Mouse (Mus musculus): Measurements from ENCODE around the gene Sin3a.
A peak's percentile ranks its signal among the peaks of the same experiment; 100 is the strongest.

Gene Sin3a

DNA sequence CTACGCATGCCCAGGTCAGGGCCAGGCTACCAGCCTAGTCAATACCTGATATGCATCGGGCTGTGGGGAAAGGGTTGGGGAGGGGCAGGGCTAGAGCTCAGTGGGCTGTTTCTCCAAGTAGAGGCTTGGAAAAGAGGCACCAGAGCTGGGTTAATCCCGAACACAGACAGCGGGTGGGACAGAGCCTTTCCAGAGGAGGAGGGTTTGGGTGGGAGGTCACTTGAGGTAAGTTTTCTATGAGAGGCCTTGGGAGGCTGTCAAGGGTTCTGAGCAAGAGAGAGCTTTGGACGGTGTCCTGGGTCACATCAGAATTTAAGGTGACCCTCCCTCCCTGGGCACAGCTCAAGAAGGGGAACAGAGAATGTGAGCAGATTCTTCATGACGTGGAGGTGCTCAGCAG is 66.7 kb downstream of the Sin3a start:
- DNase-seq = no peak

DNA sequence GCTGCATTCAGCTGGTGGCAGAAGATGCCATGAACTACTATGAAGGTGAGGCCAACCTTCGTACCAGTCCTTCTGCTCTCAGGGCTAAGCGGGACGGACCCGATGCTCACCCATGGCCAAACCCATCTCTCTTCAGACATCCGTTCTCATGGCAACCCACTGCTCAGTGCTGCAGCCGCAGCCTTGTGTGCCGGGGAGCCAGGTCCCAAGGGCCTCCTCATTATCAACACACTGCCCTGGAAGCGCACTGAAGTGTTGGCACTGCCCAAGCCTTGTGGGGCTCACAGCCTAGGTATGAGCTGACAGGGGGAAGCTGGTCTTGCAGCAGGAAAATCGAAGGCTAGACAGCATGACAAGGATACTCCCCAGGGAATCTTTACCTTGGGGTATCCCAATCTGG is 67.3 kb downstream of the Sin3a start:
- DNase-seq = no peak

DNA sequence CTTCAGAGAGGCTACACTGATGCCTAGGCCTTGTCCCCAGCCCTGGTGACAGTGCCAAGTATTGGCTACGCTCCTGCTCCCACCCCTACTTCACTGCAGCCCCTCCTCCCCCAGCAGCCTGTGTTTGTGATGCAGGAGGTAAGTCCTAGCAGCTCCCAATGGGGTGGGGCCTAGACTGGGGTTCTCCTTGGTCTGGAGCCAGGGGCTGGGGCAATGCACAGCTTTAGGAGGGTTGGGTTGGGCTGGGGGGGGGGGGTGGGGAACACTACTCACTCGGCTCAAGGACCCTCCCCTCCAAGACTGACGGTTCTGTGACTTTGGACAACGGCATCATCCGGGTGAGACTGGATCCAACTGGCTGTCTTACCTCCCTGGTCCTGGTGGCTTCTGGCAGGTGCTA is 67.7 kb downstream of the Sin3a start:
- DNase-seq = no peak

DNA sequence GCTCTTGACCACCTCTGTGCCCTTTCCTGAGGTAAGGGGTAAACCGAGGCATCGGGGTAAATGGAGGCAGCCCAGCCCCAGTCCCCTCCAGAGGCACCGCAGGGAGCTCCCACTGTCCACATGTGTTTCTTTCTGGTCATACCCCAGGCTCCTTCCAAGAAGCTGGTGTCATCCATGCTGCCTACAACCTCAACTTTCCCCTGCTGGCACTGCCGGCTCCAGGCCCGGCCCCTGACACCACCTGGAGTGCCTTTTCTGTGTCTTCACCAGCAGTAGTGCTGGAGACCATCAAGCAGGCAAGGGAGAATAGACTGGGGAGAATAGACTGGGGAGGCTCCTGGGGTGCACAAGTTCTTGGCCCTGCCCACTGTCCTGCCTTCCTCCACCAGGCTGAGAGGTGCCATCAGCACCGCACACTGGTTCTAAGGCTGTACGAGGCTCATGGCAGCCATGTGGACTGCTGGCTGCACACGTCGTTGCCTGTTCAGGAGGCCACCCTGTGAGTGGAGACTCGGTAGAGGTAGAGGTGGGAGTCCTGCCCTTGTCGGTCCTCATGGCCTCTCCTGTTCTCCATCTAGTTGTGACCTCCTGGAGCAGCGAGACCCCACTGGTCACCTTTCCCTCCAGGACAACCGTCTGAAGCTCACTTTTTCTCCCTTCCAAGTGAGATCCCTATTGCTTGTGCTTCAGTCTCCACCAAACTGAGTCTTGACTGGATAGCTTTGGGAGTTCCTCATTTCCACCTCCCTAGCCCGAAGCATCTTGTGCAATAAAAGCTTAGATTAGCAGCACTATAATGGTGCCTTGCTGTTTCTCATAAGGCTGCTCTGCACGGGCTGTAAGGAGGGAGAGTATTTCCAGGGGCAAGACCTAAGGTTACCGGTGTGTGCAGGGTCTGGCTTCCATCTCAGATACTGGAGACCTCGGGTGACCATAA is 69.8 kb downstream of the Sin3a start:
- DNase-seq = no peak

DNA sequence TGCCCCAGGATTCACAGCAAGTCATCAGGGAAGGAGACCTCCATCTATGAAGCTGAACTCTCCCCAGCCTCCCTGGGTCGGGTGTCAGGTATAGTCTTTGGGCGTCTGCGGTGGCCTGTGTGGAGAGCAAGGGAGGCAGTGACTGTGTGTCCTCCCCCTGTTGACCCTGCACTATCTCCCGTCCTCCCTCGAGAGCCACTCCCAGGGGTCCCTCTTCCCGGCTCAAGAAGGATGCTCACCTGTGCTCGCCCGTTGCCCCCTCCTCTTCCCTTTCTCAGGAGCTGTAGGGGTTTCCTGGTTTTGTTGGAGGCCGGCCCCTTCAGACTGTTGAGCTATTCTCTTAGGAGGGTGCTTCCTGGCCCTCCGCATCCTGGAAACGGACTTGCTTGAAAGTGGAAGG is 71.4 kb downstream of the Sin3a start:
- no peak for DNase-seq

DNA sequence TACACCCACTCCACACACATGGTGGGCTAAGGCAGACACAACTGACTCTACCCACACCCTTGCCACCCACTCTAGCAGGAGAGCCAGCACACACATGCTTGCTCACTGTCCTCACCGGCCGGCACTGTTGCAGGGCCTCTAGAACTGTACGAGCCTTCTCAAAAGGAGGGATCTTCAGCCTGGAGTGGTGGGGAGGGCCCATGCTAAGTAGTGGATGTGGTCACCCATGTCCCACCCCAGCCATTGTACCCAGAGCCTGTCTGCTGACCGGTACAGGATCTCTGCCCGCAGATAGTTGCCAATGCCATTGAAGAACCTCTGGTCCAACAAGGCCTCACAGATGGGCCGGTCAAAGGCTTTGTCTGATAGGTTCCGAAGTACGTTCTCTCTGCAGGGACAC is 73.0 kb downstream of the Sin3a start:
- no peak for DNase-seq

DNA sequence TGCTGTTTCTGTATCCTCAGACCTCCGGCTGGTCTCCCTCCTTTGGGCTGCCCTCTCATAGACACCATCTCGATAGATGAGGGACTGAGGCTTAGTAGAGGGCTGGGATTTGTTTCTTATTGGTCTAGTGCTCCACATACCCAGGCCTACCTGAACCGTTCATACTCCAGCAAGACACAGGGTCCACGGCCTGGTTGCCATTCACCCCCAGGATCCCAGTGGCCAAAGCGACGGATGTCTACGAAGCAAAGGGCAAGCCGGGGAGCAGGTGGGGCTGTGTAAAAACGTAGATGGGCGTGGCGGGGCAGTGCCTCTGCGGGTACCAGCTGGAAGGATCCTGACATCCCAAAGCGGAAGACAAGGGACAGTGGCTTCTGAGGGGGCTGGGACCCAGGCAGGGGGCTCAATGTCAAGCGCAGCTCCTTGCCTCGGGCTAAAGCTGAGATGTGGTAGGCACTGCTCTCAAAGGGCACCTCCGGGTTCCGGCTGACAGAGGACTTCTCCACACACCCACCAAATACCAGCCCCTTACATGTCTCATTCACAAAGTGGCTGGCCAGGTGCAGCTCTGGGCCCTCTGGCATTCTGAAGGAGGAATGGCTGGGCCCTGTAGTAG is 74.7 kb downstream of the Sin3a start:
- no peak for DNase-seq

DNA sequence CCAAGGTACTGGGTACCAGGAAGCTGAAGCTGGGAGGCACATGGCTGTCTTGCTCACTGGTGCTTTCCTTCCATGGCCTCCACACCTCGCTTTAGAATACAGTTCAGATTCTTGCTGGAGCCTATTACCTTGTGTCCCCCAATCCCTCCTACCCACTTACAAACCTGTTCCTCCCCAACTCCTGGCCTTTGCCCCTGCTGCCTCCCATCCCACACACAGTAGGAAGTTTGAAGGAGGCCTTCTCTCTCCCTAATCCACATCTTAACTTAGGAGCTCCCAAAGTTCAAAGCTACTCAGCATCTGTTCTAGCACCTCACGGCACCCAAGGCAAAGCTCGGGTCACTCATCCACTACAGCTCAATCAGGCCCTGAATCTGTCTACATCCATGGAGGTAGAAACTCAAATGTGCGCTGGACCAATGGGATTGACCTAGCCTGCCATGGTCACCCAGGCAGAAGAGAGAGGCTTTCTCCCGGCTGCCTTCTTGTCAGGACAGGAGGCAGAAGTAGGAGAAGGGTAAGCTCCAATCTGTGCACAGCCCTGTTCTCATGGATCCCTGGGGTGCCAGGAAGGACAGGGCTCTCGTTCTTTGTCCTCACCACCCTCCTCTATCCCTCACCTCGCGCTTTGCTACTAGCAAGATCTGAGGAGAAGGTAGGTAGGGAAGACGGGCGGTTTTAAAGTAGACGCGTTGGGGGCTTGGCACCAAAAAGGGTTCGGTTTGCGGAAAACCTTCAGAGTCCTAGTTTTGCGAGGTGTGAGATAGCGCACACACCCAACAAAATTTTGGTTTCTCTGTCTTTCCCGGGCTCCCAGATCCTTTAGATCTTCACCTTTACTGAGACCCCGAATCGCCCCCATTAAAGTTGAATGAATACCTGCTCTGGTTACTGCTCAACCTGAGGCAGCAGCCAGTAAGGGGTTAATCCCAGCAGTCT is 75.6 kb downstream of the Sin3a start:
- DNase-seq = peak; percentile 28

DNA sequence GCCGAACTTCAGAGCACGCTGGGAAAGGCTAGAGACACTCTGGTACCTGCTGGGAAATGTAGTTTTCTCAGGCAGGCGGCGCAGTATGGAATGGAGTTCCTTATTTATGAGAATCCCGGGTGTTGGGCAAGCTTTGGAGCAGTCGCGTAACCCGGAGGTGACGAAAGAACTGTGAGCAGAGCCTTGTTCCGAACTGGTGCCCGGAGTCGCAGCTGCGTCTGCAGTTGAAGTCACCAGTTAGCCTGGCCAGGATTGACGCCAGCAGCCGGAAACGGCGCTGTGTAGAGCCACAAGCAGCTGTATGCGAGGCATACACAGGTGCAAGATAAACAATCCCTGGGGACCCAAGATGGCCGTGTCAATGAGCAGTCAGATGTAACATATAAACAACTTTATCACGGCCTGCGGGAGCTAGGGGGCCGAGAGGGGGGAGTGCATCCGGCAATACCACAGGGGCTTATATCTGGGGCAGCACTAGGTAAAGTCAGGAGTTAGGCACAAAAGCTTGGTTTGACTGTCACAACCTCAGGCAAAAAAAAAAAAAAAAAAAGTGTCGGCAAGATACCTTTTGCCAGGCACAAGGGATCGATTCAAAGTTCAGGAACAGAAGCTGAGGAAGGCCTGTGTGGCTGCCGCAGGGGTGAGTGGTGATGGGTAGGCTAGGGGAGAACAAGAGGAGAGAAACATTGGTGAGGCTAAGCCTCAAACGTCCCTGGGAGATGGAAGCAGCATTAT is 76.5 kb downstream of the Sin3a start, which contains the start of gene Neil1:
Gene Neil1, minus strand, starts transcription at position 162 of the 735 bp plus-strand sequence.
- DNase-seq = peak; percentile 91

DNA sequence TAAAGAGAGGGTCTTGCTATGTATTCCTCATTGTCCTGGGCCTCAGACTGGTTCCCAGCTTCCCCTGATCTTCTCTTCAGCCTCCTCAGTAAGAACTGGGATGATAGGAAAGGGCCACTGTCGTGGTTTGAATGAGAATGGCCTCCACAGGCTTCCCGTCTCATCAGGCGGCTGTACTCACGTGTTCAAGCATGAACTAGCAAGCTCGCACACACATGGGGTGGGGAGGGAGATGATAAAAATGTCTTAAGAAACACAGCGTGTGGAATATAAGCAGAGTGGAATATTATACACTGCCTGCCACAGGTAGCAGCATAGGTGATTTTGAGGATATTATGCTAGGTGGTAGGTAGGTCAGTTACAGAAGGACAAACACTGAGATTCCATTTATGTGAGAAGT is 77.2 kb downstream of the Sin3a start:
- DNase-seq = no peak

DNA sequence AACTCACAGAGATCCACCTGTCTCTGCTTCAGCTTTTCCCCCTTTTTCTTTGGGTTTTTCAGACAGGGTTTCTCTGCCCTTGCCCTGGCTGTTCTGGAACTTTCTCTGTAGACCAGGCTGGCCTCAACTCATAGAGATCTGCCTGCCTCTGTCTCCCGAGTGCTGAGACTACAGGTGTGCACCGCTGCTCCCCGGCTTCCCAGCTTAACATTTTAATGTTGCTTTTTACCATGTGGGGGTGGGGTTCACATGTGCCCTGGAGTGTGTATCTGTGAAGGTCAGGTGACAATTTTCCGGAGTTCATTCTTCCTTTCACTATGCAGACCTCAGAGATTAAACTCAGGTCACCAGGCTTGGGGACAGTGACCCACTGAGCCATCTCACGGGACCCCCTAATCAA is 78.4 kb downstream of the Sin3a start:
- no peak for DNase-seq

DNA sequence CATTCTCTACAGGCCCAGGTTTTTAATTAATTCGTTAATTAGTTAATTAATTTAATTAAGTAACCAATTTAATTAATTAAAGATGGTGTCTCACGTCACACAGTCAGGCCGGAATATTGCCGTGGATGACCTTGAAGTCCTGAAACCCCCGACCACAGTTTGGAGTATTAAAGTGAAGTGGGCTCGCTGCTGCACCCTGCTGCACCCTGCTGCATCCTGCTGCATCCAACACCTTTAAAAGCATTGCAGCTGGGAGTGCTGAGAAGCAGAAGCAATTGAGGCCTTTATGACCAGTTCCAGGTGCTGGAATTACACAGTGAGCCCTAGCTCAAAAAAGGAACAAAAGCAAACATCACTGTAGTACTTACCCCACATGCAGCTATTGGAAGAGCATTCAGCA is 80.5 kb downstream of the Sin3a start:
- DNase-seq = no peak

DNA sequence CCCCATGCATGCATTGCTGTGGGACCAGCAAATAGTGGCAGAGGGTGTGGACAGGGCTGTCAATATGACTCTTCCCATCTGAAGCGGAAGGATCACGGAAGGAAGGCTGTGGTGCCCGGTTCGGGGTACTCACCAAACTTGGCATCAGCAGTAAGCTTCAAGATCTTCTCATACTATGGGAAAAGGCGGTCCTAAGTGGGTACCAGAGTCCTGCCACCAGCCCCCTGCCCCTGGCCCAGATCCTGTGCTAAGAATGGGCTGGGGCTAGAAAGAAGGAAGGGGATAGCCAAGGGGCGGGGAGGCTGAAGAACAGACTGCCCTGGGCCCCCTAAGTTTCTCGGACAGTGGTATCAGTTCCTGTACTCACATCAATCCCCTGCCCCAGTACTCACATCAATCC is 84.5 kb downstream of the Sin3a start:
- DNase-seq = no peak

DNA sequence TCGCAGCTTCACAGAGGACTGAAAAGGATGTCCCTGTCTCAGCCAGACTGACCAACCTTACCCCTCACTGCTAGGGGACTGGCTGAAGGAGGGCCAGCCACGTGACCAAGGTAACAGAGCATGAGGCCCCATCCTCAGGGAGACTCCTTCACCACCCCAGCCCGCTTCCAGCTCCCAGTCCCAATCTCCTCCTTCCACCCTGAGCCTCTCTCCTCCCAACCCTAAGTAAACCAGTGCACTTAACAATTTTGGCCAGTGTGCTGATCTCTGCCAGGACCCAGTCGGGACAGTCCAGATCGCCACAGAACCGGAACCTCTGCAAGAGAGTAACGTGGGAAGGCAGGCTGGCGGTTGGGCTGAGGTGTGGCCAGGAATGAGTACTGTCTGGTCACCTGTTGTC is 85.0 kb downstream of the Sin3a start:
- no peak for DNase-seq

DNA sequence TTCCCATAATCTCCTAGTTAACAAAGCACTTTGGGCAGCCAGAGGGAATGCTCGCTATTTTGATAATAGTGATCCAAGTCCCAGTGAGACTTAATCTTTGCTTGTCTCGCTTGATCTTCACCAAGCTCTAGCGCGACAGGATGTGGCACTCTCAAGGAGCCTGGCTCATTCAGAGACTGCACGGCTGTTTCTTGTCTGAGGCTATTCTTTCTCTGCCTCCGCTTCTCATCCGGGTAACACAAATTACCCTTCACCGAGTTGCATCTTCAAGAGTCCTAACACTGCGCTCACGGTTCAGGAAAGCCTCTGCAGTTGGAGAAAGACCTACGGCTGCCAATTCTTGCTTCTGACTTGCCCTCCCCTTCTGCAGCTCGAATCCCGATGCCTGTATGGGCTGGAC is 85.7 kb downstream of the Sin3a start:
- DNase-seq = no peak

DNA sequence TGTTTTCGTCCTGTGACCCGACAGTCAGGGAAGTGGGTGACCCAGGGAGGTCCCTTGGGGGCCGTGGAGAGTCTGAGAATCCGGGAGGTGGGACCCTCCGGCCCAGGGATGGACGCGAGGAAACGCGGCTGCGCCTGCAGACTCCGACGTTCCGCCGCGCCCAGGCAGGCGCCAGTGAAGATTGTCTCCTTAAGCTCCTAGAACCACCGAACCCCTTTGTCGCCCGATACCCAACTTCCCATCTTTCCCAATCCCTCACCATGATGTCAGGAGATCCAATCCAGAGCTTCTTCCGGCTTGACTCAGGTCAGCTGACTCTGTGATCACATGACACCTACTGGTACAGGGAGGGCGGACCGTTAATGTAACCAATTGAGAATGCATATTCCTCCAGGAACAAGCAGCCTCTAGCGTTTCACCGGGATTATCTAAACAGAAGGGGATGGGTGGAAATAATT is 86.2 kb downstream of the Sin3a start, which contains the start of gene Commd4:
Gene Commd4, minus strand, starts transcription at position 319 of the 458 bp plus-strand sequence.
- DNase-seq = peak; percentile 97

DNA sequence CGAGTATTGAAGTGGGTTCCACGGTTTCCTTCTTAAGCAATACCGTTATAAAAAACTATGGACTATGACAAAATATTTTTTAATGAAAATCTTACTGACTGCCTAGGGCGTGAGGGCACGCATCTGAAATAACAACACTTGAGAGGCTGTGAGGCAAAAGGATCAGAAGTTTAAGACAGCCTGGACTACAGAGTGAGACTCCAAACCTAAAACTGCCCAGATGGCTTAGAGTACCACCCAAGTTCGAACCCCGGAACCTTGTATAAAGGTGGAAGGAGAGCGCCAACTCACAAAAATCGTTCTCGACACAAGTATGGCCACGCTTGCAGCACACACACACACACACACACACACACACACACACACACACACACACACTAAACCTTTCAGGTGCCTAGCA is 86.7 kb downstream of the Sin3a start:
- DNase-seq = no peak

DNA sequence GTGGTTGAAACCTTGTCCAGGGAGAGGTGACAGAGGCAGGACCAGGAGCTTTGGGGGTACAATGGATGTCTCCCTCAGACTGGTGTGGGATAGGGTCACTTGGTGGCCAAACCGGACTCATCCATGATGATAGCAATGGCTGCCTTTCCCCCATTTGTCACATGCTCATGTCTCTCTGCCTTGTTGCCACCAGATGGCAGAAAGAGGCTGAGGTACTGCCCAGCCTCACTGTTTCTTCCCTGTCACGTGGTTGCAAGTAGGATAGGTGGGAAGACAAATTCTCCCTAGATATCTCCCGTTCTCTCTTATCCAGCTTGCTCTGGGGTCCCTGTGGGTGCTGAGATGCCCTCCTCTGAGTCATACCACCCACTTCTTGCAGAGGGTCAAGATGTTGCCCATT is 90.7 kb downstream of the Sin3a start:
- DNase-seq = peak; percentile 54

DNA sequence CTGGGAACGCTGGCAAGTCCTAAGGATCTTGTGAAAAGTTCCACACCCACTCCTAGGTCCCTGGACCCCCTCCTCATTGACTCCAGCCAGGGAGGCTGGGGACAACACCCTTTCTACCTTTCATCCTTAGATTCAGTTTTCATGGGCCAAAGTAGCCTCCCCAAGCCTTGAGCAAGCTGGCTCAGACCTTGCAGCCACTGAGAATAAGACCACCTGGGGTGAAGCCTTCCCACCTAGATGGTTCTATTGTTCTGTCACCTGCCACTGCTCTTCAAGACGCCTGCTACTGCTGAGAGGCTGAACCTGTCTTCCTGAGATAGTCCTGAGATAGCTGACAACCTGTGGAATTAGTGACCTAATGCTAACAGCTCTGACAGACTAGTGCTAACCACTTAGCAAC is 91.3 kb downstream of the Sin3a start:
- no peak for DNase-seq

DNA sequence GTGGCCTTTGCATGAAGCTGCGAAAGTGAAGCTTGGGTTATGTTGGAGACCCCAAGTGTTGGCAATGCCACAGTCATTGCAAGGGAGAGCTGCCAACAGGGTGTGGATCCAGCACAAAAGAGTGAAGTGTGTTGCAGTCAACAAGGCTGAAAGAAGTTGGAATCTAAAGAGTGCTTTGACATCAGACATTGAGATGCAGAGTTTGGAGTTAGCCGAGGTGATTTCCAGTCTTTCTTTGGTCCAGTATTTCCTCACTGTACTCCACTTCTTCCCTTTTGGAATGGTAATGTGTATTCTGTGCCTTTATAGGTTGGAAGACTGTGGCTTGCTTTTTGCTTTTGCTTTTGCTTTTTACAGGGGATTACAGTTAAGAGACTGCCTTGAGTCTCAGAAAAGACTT is 94.3 kb downstream of the Sin3a start:
- DNase-seq = no peak

DNA sequence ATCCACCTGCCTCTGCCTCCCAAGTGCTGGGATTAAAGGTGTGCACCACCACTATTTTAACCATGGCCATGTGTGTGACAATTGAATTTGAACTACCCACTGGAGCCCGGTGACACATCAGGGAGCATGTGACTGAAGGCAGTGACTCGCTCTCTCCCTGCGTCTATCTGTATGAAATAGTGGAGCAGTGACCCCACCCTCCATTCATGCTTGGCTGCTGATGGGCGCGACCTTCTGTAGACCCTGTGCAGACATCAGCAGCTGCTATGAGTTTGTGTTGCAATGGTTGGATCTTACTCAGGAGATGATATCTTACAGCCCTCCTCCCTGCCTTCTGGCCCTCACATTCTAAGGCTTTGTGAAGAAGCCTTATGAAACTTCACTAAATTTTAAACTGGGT is 96.6 kb downstream of the Sin3a start:
- DNase-seq = no peak
